Mouse (Mus musculus) E14TG2a.4 (cell line): ENCODE measurements around the gene Irf2bp2.

ENCODE experiments used
- H3K27me3 ChIP-seq: 2 replicates; pipeline ENCODE4 v1.6.1; 2014; ENCODE audit warnings: low read length, control low read depth; ENCODE audit not compliant: insufficient read depth
- H3K36me3 ChIP-seq: 2 replicates; pipeline ENCODE4 v1.6.1; 2014; ENCODE audit warnings: low read length, control low read depth; ENCODE audit not compliant: insufficient read depth
- H3K4me1 ChIP-seq: replicated peaks from 2 replicates; pipeline ENCODE4 v1.6.1; 2014; ENCODE audit warnings: low read depth, low read length, control low read depth
- H3K4me3 ChIP-seq: replicated peaks from 2 replicates; pipeline ENCODE4 v1.5.1; 2014; ENCODE audit warnings: mild to moderate bottlenecking, low read length
- H3K9me3 ChIP-seq: 2 replicates; pipeline ENCODE4 v1.6.1; 2014; ENCODE audit warnings: low read length, control low read depth
- CTCF ChIP-seq: conservative IDR thresholded peaks from 2 replicates; pipeline ENCODE4 v1.5.1; 2014; ENCODE audit warnings: low read length
- NANOG ChIP-seq: IDR thresholded peaks from 2 replicates; pipeline ENCODE4 v1.6.1; 2014; ENCODE audit warnings: borderline replicate concordance, low read length, mixed read lengths
- POU5F1 ChIP-seq: IDR thresholded peaks from 2 replicates; pipeline ENCODE4 v1.6.1; 2014; ENCODE audit warnings: low read length, borderline replicate concordance

Gene Irf2bp2

DNA sequence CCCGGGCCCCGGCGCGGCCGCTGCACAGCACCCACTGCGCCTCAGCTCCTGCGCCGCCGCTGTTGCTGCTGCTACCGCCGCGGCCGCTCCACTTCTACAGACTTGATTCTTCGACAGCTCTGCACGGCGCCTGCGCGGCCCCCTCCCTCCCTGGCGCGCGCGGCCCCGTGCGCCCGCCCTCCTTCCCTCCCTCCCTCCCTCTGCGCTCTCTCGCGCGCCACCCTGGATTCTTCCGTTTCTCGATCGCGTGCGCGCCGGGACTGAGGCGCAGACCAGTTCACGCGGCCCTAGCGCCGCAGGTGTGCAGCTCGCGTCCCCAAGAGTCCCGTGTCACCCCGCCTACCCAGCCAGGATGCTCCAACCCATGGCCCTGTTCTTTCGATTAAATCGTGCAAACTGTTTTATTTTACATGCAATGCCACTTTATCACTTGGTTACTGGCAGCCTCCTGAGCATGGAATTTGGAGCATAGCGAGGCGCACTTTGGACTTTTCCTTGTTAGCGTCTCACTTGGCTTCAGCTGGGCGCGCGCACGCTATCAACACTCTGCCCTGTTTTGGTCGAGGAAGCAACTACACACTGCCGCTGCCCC, at the start of gene Irf2bp2:
Gene Irf2bp2 (minus strand): TSS at position 98 of the 592 bp plus-strand sequence.
- peak within 1 kb of the TSS; percentile 93 for H3K4me3 ChIP-seq
- peaks cover 65% of the 10 kb centered on the region for H3K4me1 ChIP-seq
- peaks cover 27% of the 10 kb centered on the region for H3K36me3 ChIP-seq
- no peaks in the 10 kb centered on the region for H3K9me3 ChIP-seq
- peaks cover 7% of the 10 kb centered on the region; the same call in 1 of the 2 replicates for H3K27me3 ChIP-seq
- no peak for TF ChIP-seq NANOG
- no peak for TF ChIP-seq CTCF
- no peak for TF ChIP-seq POU5F1

GRCm38 (mm10) chr8:126642665-126643064, 48.9 kb upstream of the Irf2bp2 start:
- Histone ChIP-seq H3K27me3 (0 out of 2 replicates have a peak, but pooled peaks cover 2% of the 10 kb centered on the region), H3K4me1 (no peaks in the 10 kb centered on the region), H3K36me3 (no peaks in the 10 kb centered on the region), H3K4me3 (no peak overlapping the region), H3K9me3 (peaks cover 4% of the 10 kb centered on the region)
- TF ChIP-seq CTCF, result no peak
- TF ChIP-seq POU5F1, result no peak
- no peak for TF ChIP-seq NANOG

DNA sequence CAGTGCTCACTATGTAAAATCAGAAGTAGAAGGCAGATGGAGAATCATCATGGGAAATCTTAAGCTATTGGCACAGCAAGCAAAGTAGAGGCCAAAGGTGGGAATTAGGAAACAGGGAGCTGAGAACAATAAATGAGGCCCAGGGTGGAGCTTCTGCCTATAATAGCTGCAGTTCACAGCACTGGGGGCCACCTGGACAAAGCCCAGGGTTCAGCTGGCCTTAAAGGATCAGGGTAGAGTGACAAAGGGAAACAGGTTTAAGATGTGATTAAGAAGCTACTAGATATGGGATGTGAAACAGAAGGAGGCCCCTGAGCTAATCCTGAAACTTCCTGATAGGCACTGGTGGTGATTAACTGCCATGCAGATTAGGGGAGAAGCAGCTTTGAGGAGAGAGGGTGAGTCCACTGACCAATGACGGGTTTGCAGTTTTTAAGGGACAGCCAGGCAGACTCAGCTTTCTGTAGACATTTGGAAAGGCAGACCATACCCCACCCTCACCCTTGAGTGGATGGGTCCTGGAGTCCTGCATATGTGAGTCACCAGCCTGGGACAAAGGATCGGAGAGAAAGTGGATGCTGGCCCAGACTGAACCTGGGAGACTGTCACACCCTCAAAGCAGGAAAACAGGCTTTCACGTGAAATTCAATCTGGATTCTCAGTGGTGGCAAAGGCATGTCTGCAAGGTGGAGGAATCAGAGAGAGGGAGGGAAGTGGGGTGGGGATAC, 47.9 kb upstream of the Irf2bp2 start:
- TF ChIP-seq NANOG, result no peak
- TF ChIP-seq CTCF, result no peak
- TF ChIP-seq POU5F1, result no peak
- peaks cover 4% of the 10 kb centered on the region for H3K9me3 ChIP-seq

GRCm38 (mm10) chr8:126639161-126639560, 45.4 kb upstream of the Irf2bp2 start:
- H3K4me1 ChIP-seq, result no peaks in the 10 kb centered on the region

More for the DNA sequence above, 47.9 kb upstream of the Irf2bp2 start:
- Histone ChIP-seq H3K4me3 (no peak overlapping the region), H3K4me1 (no peaks in the 10 kb centered on the region), H3K36me3 (no peaks in the 10 kb centered on the region), H3K27me3 (0 out of 2 replicates have a peak, but pooled peaks cover 2% of the 10 kb centered on the region)

DNA sequence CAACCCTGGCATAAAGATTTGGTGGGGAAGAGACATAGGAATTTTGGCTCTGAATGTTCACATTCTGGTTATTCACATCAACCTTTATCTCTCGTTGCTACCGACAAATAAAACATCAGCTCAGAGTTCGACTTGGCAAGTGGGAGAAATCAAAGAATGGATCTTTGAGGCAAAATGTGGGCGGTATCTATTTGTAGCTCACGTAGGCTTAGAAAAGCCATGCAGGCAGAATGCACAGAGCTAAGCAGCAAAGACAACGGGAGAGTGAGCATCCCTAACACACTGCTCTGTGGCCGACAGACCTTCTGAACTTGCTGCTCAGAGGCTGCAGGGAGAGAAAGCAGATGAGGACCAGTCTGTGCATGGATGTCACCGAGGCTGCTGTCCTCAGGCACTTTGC, 44.2 kb upstream of the Irf2bp2 start:
- no peak for TF ChIP-seq NANOG
- TF ChIP-seq POU5F1, result no peak
- no peak for TF ChIP-seq CTCF
- Histone ChIP-seq H3K27me3 (0 out of 2 replicates have a peak, but pooled peaks cover 2% of the 10 kb centered on the region), H3K4me1 (no peaks in the 10 kb centered on the region), H3K36me3 (no peaks in the 10 kb centered on the region), H3K9me3 (peaks cover 7% of the 10 kb centered on the region), H3K4me3 (no peak overlapping the region)

More at GRCm38 (mm10) chr8:126639161-126639560, 45.4 kb upstream of the Irf2bp2 start:
- TF ChIP-seq POU5F1 (no peak), NANOG (no peak), CTCF (no peak)
- Histone ChIP-seq H3K36me3 (no peaks in the 10 kb centered on the region), H3K27me3 (0 out of 2 replicates have a peak, but pooled peaks cover 2% of the 10 kb centered on the region), H3K4me3 (no peak overlapping the region), H3K9me3 (peaks cover 4% of the 10 kb centered on the region)

DNA sequence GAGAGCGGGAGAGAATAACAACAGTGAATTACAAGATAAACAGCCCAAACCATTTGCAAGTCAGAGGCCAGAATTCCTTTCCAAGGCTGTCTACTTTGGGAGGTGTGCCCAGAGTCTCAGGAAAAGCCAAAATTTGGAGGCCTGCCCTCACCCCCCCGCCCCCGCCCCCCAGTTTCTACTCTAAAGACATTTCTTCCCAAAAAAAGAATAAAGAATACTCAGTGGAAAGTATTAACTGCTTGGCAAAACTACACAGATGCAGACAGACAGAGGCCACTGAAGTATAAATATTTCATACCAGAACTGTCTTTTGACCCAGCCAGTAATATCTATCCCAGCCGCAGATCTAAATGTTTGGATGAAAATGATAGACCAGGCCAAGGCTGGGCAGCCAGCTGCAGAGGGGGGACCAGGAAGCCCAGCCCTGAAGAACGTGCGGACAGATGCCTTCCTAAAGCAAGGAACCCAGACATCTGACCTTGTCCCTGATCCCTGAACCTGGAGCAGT, 40.8 kb upstream of the Irf2bp2 start:
- H3K4me3 ChIP-seq, result no peak overlapping the region
- H3K9me3 ChIP-seq, result peaks cover 37% of the 10 kb centered on the region
- TF ChIP-seq POU5F1, result no peak
- TF ChIP-seq CTCF, result no peak
- TF ChIP-seq NANOG, result no peak
- no peaks in the 10 kb centered on the region for H3K4me1 ChIP-seq
- no peaks in the 10 kb centered on the region for H3K36me3 ChIP-seq
- H3K27me3 ChIP-seq, result 0 out of 2 replicates have a peak, but pooled peaks cover 2% of the 10 kb centered on the region

GRCm38 (mm10) chr8:126628616-126629015, 34.8 kb upstream of the Irf2bp2 start:
- Histone ChIP-seq H3K4me3 (no peak overlapping the region), H3K4me1 (no peaks in the 10 kb centered on the region), H3K9me3 (peaks cover 40% of the 10 kb centered on the region), H3K36me3 (no peaks in the 10 kb centered on the region), H3K27me3 (no peaks in the 10 kb centered on the region)
- TF ChIP-seq NANOG (no peak), POU5F1 (no peak), CTCF (no peak)

DNA sequence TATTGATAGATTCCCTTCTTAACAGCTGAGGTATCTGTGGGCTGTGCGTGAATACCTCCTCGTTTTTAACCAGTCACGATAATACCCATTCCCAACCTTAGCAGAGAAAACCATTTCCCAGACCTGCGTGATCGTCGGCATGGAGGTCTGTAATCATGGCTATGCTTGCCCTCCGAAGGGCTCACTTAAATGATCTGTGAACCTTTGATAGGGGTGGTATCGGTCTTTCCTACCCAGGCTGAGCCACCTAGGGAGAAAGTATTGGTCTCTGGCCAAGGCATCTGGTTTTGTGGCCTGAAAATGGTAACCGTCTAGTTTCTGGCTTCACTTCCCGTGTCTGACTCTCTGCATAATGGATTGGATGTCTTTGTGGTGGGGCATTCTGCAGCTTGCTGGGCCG, 32.6 kb upstream of the Irf2bp2 start:
- Histone ChIP-seq H3K4me3 (no peak overlapping the region), H3K27me3 (no peaks in the 10 kb centered on the region), H3K36me3 (no peaks in the 10 kb centered on the region), H3K4me1 (no peaks in the 10 kb centered on the region), H3K9me3 (peaks cover 22% of the 10 kb centered on the region)
- TF ChIP-seq CTCF (no peak), NANOG (no peak), POU5F1 (no peak)
